Mouse (Mus musculus) intestine, postnatal 0 days (tissue): ENCODE data around the gene Nom1. TPM values are rescaled to one million over a fixed set of nuclear protein-coding genes. Genes with fewer than 3 reads are reported as not detected.
"Not testable (repeated sequence)": the region's sequence is repeated elsewhere in the genome, so short reads cannot be mapped to it uniquely, and the experiment has no call there.

Experiments
- ATAC-seq: fragments of 200-750 bp; cut with Nextera tagmentation; 2 replicates; pipeline ENCODE4 v1.8.0; 2017; ENCODE audit warnings: mild to moderate bottlenecking, moderate TSS enrichment, moderate library complexity
- H3K27ac ChIP-seq: fragments of 300-500 bp; sonication (generic); 2 replicates; pipeline ENCODE4 v1.5.1; 2014; ENCODE audit warnings: mild to moderate bottlenecking, low read depth, low read length, moderate library complexity
- H3K27me3 ChIP-seq: fragments of 300-500 bp; sonication (generic); replicated peaks from 2 replicates; pipeline ENCODE4 v1.6.1; 2014; ENCODE audit warnings: low read length, mixed read lengths; ENCODE audit not compliant: control insufficient read depth, insufficient read depth
- H3K36me3 ChIP-seq: fragments of 300-500 bp; sonication (generic); 2 replicates; pipeline ENCODE4 v1.6.1; 2014; ENCODE audit warnings: mild to moderate bottlenecking, moderate library complexity; ENCODE audit not compliant: control insufficient read depth, insufficient read depth
- H3K4me1 ChIP-seq: fragments of 300-500 bp; sonication (generic); replicated peaks from 2 replicates; pipeline ENCODE4 v1.6.1; 2014; ENCODE audit warnings: antibody characterized with exemption, low read length, mixed read lengths; ENCODE audit not compliant: control insufficient read depth, insufficient read depth
- H3K4me2 ChIP-seq: fragments of 300-500 bp; sonication (generic); replicated peaks from 2 replicates; pipeline ENCODE4 v1.6.1; 2014; ENCODE audit warnings: low read depth, mild to moderate bottlenecking, moderate library complexity
- H3K4me3 ChIP-seq: fragments of 300-500 bp; sonication (generic); 2 replicates; pipeline ENCODE4 v1.5.1; 2014; ENCODE audit warnings: low read depth, low read length
- H3K9ac ChIP-seq: fragments of 300-500 bp; sonication (generic); 2 replicates; pipeline ENCODE4 v1.6.1; 2014; ENCODE audit warnings: mild to moderate bottlenecking, low read depth, low read length
- H3K9me3 ChIP-seq: fragments of 300-500 bp; sonication (generic); 2 replicates; pipeline ENCODE4 v1.6.1; 2016; ENCODE audit warnings: mixed run types; ENCODE audit not compliant: control insufficient read depth
- CTCF ChIP-seq: sonication (generic); IDR thresholded peaks from 2 replicates; pipeline ENCODE4 v1.5.1; 2016; ENCODE audit warnings: low read depth, mild to moderate bottlenecking, control low read depth, antibody characterized with exemption, moderate library complexity
- WGBS: fragments of 180-500 bp; shearing (Covaris S2); extraction: QIAGEN DNeasy Blood & Tissue Kit; methylation state at CpG from one replicate; pipeline ENCODE4 v1.1.7; 2014; 5-methylcytosine and 5-hydroxymethylcytosine counted together
- polyA plus RNA-seq: library from polyadenylated mRNA; unstranded; fragments of >200 nt; fragmentation: Nextera tagmentation; extraction: Ambion mirVana; gene quantifications from 2 replicates; pipeline ENCODE4 v1.2.1, GENCODE M21; 2015

The Nom1 gene
- polyA plus RNA-seq, 1 experiment from 2014 or later = 16.0 TPM

DNA sequence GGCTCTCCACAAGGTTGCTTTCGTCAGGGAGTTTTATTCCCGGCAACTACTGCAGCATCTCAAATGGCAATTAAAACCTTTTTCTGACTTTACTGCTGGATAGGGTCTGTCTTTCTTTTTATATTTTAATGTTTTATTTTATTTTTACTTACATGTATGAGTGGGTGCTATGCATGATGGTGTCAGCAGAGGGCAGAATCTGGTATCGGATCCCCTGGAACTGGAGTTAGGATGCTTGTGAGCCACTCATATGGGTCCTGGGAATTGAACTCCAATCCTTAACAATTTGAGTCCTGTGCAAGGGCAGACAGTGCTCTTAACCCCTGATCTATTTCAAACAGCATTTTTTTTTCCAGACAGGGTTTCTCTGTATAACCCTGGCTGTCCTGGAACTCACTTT lies 21.4 kb upstream of the Nom1 start:
- Histone ChIP-seq H3K36me3 (no peaks in the 10 kb centered on the region), H3K4me2 (no peak overlapping the region), H3K9me3 (no peaks in the 10 kb centered on the region), H3K4me3 (no peak overlapping the region), H3K27me3 (no peaks in the 10 kb centered on the region), H3K9ac (no peak overlapping the region), H3K27ac (no peak overlapping the region), H3K4me1 (no peaks in the 10 kb centered on the region)
- no peak for ATAC-seq
- WGBS = 87% methylated on average over 3 of the region's 3 CpGs
- peak; percentile 53 for TF ChIP-seq CTCF

DNA sequence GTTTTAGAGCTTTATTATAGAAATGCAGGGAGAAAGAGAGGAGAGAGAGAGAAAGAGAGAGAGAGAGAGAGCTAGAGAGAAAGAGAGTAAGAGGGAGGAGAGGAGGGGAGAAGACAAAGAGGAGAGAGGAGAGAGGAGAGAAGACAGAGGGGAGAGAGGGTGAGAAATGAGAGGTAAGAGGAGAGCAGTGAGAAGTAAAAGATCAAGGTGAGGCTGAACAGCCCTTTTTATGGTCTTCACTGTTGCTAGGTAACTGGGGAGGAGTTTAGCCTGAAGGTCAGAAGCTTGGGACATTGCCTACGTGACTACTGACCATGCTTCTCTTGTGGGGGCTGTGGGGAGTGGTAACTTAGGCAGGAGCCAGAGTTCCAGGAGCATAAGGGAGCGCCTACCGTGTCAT lies 11.1 kb upstream of the Nom1 start:
- ATAC-seq, H3K36me3 ChIP-seq, H3K27ac ChIP-seq, H3K9me3 ChIP-seq, H3K4me1 ChIP-seq, H3K4me2 ChIP-seq, H3K9ac ChIP-seq, H3K27me3 ChIP-seq, H3K4me3 ChIP-seq: not testable (repeated sequence)
- 23% methylated on average over 3 of the region's 3 CpGs for WGBS

DNA sequence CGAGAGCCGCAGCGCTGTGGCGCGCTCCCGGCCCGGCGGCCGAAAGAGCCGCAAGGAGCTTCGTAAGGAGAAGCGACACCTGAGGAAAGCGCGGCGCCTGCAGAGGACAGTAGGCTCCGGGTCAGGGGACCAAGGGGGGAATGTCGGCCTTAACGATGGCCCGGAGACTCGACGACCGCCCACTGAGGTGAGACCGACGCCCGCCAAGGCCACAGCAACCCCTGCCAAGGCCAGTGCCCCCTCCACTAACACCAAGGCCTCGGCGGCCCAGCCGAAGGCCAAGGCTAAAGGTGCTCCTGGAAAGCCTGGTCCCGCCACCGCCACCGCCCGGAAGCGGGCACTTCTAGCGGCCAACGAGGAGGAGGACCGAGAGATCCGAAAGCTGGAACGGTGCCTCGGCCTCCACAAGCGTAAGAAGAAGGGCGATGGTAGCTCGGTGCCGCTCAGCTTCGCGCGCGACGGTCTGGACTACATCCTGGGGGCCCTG lies 451 bp downstream of the Nom1 start:
- H3K9me3 ChIP-seq = no peaks in the 10 kb centered on the region
- no peaks in the 10 kb centered on the region for H3K27me3 ChIP-seq
- peak overlapping the region; percentile 92 for H3K4me2 ChIP-seq
- no peak for TF ChIP-seq CTCF
- peak overlapping the region; percentile 76 for H3K9ac ChIP-seq
- WGBS = under 1% methylated on average over 48 of the region's 48 CpGs
- H3K36me3 ChIP-seq = peaks cover 20% of the 10 kb centered on the region
- peaks cover 9% of the 10 kb centered on the region for H3K4me1 ChIP-seq
- peak; percentile 58 for ATAC-seq
- H3K27ac ChIP-seq = peak overlapping the region; percentile 87
- H3K4me3 ChIP-seq = peak overlapping the region; percentile 87

DNA sequence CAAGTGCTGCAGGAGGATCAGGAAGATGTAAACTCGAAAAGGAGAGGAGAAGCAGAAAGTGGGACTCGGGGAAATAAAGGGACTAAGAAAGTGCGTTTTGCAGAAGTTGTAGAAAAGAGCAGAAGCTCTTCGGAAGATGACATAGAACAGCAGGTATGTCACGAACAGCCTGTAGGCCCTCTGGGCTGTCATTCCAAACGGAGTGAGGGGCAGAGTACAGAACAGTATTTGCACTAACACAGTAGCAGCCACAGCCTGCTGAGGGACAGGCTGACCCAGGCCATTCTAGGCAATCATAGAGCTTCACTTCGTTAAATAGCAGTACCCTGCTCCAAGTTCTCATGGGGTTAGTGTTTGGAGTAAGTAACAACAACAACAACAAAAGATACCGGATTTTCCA lies 1.0 kb downstream of the Nom1 start:
- peak overlapping the region; percentile 76 for H3K9ac ChIP-seq
- TF ChIP-seq CTCF = no peak
- peak overlapping the region; percentile 87; the same call in 1 of the 2 replicates for H3K27ac ChIP-seq
- H3K4me2 ChIP-seq = peak overlapping the region; percentile 92
- WGBS = 27% methylated on average over 8 of the region's 8 CpGs
- peak overlapping the region; percentile 87 for H3K4me3 ChIP-seq
- no peaks in the 10 kb centered on the region for H3K9me3 ChIP-seq
- H3K27me3 ChIP-seq = no peaks in the 10 kb centered on the region
- no peak for ATAC-seq
- H3K4me1 ChIP-seq = peaks cover 9% of the 10 kb centered on the region
- peaks cover 26% of the 10 kb centered on the region for H3K36me3 ChIP-seq

GRCm38 (mm10) chr5:29436728-29437127 lies 2.3 kb downstream of the Nom1 start:
- not testable (repeated sequence) for ATAC-seq, H3K27ac ChIP-seq, H3K27me3 ChIP-seq, H3K4me1 ChIP-seq, H3K4me2 ChIP-seq, H3K9me3 ChIP-seq, H3K9ac ChIP-seq, H3K4me3 ChIP-seq
- 70% methylated on average over 6 of the region's 6 CpGs for WGBS
- H3K36me3 ChIP-seq = peaks cover 39% of the 10 kb centered on the region

DNA sequence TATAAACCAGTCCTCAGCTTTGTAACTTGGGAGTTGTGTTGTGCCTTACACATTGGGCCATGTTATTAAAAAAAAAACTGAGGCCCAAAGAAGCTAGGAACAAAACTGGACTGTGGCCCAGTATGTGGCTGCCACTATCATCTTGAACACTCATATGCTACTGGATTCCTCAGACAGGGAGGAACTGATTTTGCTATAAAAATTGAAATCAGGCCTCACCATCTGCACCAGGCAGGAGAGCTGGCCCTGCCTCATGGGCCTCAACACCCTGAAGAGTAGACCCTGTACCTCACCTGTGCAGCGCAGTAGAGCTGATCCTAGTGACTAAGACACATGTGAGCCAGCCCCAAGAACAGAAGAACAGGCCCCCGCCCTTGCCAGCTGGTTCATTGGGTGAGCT lies 10.8 kb downstream of the Nom1 start:
- Histone ChIP-seq H3K4me1 (no peaks in the 10 kb centered on the region), H3K9me3 (no peaks in the 10 kb centered on the region), H3K4me3 (no peak overlapping the region), H3K27me3 (no peaks in the 10 kb centered on the region), H3K27ac (no peak overlapping the region), H3K4me2 (no peak overlapping the region), H3K36me3 (peaks cover 89% of the 10 kb centered on the region), H3K9ac (no peak overlapping the region)
- no peak for TF ChIP-seq CTCF
- WGBS = 85% methylated on average over 2 of the region's 2 CpGs
- no peak for ATAC-seq

GRCm38 (mm10) chr5:29452352-29452751 lies 17.9 kb downstream of the Nom1 start:
- H3K9ac ChIP-seq = no peak overlapping the region
- no peaks in the 10 kb centered on the region for H3K27me3 ChIP-seq
- H3K4me3 ChIP-seq = no peak overlapping the region
- 69% methylated on average over 4 of the region's 4 CpGs for WGBS
- no peak overlapping the region for H3K27ac ChIP-seq
- no peak overlapping the region for H3K4me2 ChIP-seq
- no peaks in the 10 kb centered on the region for H3K4me1 ChIP-seq
- H3K9me3 ChIP-seq = no peaks in the 10 kb centered on the region
- no peak for TF ChIP-seq CTCF
- ATAC-seq = no peak
- peaks cover 52% of the 10 kb centered on the region for H3K36me3 ChIP-seq
